Mouse (Mus musculus) neural tube, embryonic 12.5 days (tissue): ENCODE measurements around the gene Msantd2. TPM values are rescaled to one million over a fixed set of nuclear protein-coding genes. Genes with fewer than 3 reads are reported as not detected.
A peak's percentile ranks its signal among the peaks of the same experiment; 100 is the strongest.

Source experiments
- ATAC-seq: fragments of 200-750 bp; cut with Nextera tagmentation; 2 replicates; pipeline ENCODE4 v1.8.0; 2017; ENCODE audit warnings: low read depth, mild to moderate bottlenecking, moderate TSS enrichment, moderate library complexity; ENCODE audit not compliant: low FRiP score
- H3K27ac ChIP-seq: fragments of 300-500 bp; sonication (generic); 2 replicates; pipeline ENCODE4 v1.5.1; 2016
- H3K27me3 ChIP-seq: fragments of 300-500 bp; sonication (generic); replicated peaks from 2 replicates; pipeline ENCODE4 v1.6.1; 2016; ENCODE audit warnings: mild to moderate bottlenecking
- H3K36me3 ChIP-seq: fragments of 300-500 bp; sonication (generic); 2 replicates; pipeline ENCODE4 v1.6.1; 2016; ENCODE audit warnings: mild to moderate bottlenecking
- H3K4me1 ChIP-seq: fragments of 300-500 bp; sonication (generic); 2 replicates; pipeline ENCODE4 v1.6.1; 2016
- H3K4me2 ChIP-seq: fragments of 300-500 bp; sonication (generic); replicated peaks from 2 replicates; pipeline ENCODE4 v1.6.1; 2016; ENCODE audit warnings: mild to moderate bottlenecking
- H3K4me3 ChIP-seq: fragments of 300-500 bp; sonication (generic); 2 replicates; pipeline ENCODE4 v1.5.1; 2016
- H3K9ac ChIP-seq: fragments of 300-500 bp; sonication (generic); 2 replicates; pipeline ENCODE4 v1.6.1; 2016; ENCODE audit warnings: mild to moderate bottlenecking
- H3K9me3 ChIP-seq: fragments of 300-500 bp; sonication (generic); 2 replicates; pipeline ENCODE4 v1.6.1; 2016; ENCODE audit warnings: mild to moderate bottlenecking
- WGBS: fragments of 180-500 bp; shearing (Covaris S2); methylation state at CpG from one replicate; pipeline ENCODE4 v1.1.7; 2016; 5-methylcytosine and 5-hydroxymethylcytosine counted together
- polyA plus RNA-seq: library from polyadenylated mRNA; unstranded; fragments of >200 nt; fragmentation: Nextera tagmentation; extraction: Ambion mirVana; gene quantifications from 2 replicates; pipeline ENCODE4 v1.2.1, GENCODE M21; 2016

Msantd2 gene
- polyA plus RNA-seq = 49.2 and 49.4 TPM in 2 replicates

DNA sequence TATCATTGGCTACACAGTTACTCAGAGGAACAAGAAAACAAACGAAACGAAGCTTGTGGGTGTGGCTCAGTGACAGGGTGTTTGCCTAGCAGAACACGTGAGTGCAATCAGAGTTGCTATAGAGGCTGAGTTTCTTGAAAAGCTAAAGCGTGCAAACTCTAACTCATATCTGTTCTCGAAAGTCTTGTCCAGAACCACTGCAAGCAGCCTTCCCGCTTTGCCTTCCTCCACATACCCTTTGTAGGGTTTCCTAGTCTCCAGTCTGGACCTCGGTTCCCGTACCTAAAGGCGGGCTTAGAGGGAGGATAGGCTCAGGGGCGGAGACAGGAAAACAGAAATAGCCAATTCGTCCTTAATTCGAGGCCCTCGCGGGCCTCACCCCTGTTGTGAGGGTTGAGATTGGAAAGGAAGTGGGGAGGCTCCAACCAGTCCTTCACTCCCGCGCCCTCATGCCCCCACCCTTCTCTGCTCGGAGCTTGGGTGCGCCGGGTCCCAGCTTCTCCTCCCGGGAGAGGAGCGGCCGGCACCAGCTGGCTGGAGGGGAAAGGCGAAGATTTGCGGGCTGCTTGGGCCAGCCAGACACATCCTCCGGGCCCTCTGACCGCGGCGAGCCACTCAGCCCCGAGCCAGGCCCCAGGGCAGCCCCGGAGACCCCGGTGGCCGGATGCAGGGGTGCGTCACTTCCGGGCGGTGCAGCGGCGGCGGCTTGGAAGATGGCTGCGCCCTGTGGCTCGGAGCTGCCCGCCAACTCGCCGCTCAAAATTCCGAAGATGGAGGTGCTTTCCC lies at the start of gene Msantd2:
Msantd2 (plus strand) TSS at position 709 of the 786 bp plus-strand sequence.
- Histone ChIP-seq H3K4me1 (peaks cover 20% of the 10 kb centered on the region), H3K4me3 (peak within 1 kb of the TSS; percentile 99), H3K9me3 (no peaks in the 10 kb centered on the region), H3K9ac (peak within 1 kb of the TSS; percentile 89), H3K4me2 (peak within 1 kb of the TSS; percentile 73), H3K27me3 (no peaks in the 10 kb centered on the region), H3K36me3 (0 out of 2 replicates have a peak, but pooled peaks cover 5% of the 10 kb centered on the region), H3K27ac (peak within 1 kb of the TSS; percentile 94)
- WGBS = under 1% methylated on average over 41 of the region's 44 CpGs
- ATAC-seq = peak; percentile 98

DNA sequence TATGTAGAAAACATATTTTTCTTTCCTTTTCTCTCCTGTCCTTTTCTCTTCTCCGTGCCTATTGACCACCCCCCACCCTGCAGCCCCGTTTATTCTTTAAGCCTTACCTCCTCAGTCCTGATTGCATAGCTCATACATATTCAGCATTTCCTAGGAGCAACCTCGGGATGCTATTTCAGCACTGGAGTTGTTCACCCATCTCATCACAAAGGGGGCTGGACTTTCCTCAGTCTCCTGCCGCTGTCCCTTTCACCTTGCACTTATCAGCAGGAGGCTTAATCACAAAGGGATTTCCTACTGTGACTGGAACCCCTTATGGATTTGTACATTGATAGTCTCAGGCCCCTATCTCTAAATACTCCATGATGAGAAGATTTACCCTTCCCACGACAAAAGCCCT lies 36.7 kb upstream of the Msantd2 start:
- no peak overlapping the region for H3K9ac ChIP-seq
- H3K36me3 ChIP-seq = no peaks in the 10 kb centered on the region
- H3K4me1 ChIP-seq = peaks cover 44% of the 10 kb centered on the region
- H3K27me3 ChIP-seq = peaks cover 65% of the 10 kb centered on the region
- no peak overlapping the region for H3K4me3 ChIP-seq
- no peak overlapping the region; the same call in 1 of the 2 replicates for H3K4me2 ChIP-seq
- H3K27ac ChIP-seq = 0 out of 2 replicates have a peak overlapping the region, but pooled peaks have one; percentile 4
- H3K9me3 ChIP-seq = no peaks in the 10 kb centered on the region
- ATAC-seq = no peak
- under 1% methylated on average over 5 of the region's 5 CpGs for WGBS

DNA sequence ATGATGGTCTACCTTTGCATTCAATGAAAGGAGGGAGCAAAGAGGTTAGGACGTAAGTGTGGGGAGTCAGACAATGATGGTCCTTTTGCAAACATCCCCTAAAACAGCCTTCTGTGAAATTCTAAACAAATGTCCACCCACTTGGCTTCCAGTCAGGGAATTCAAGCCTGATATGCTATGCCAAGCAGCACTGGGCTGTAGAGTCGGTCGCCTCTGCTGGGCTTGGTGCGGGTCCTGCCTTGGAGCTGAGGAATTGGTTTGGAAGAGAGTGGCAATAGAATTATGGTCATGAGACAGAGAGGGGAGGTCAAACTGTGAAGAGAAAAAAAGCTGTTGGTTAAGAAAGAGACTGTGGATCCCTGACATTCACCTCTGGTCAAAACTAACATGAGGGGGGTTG lies 35.8 kb upstream of the Msantd2 start:
- WGBS = 28% methylated on average over 4 of the region's 4 CpGs
- no peak overlapping the region for H3K27ac ChIP-seq
- H3K27me3 ChIP-seq = peaks cover 68% of the 10 kb centered on the region

DNA sequence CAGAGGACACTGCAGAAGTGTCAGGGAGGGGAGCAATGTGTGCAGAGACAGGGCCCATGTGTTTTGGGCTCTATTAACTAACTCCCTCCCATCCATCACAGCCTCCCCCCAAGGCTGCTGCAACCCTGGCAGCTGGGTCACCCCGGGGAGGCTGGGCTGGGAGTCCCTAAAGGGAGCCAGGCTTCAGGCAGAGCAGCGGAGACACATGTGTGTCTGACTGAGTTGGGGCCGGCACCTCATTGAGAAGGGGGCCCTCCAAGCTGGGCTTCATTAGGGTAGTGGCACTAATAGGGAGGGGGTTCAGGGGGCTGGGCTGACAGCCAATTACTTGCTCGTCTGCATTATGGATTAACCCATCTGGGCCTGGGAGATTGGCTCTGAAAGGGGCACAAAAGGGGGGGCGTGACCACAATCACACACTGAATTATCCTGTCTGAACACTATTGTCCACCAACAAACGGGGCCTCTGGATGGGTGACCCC lies 35.1 kb upstream of the Msantd2 start:
- ATAC-seq = peak; percentile 78
- H3K4me1 ChIP-seq = peaks cover 46% of the 10 kb centered on the region
- peaks cover 71% of the 10 kb centered on the region for H3K27me3 ChIP-seq
- 0% methylated on average over 6 of the region's 6 CpGs for WGBS
- no peaks in the 10 kb centered on the region for H3K9me3 ChIP-seq
- no peak overlapping the region for H3K9ac ChIP-seq
- H3K4me3 ChIP-seq = no peak overlapping the region
- H3K36me3 ChIP-seq = no peaks in the 10 kb centered on the region
- no peak overlapping the region for H3K4me2 ChIP-seq
- H3K27ac ChIP-seq = no peak overlapping the region

More for the DNA sequence above, 35.8 kb upstream of the Msantd2 start:
- H3K4me2 ChIP-seq = no peak overlapping the region
- H3K4me1 ChIP-seq = peaks cover 46% of the 10 kb centered on the region
- H3K4me3 ChIP-seq = no peak overlapping the region
- no peak overlapping the region for H3K9ac ChIP-seq
- H3K9me3 ChIP-seq = no peaks in the 10 kb centered on the region
- ATAC-seq = no peak
- no peaks in the 10 kb centered on the region for H3K36me3 ChIP-seq

DNA sequence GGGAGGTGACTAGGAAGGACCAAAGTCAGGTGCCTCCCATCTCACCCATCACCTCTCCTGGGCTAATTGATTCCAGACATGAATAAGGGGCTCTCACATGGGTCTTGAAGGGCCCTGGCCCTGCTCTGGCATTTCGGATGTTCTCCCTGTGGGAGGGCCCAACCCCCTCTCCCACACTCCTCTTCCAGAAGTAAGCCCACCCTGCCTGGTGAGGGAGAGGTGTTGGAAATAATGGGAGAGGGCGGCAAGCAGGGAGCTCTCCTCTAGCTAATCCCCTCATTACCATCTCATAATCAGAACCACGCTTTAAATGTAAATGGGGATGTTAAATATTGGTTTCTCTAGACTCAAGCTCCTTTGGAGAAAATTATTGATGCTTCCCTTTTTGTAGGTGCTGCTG lies 34.1 kb upstream of the Msantd2 start:
- ATAC-seq = no peak
- H3K9me3 ChIP-seq = no peaks in the 10 kb centered on the region
- no peak overlapping the region for H3K9ac ChIP-seq
- no peaks in the 10 kb centered on the region for H3K36me3 ChIP-seq
- 0% methylated on average over 3 of the region's 3 CpGs for WGBS
- peaks cover 52% of the 10 kb centered on the region for H3K4me1 ChIP-seq
- H3K27me3 ChIP-seq = peaks cover 76% of the 10 kb centered on the region
- peak overlapping the region; percentile 24; the same call in 1 of the 2 replicates for H3K4me2 ChIP-seq
- H3K4me3 ChIP-seq = no peak overlapping the region
- H3K27ac ChIP-seq = no peak overlapping the region; the same call in 1 of the 2 replicates

DNA sequence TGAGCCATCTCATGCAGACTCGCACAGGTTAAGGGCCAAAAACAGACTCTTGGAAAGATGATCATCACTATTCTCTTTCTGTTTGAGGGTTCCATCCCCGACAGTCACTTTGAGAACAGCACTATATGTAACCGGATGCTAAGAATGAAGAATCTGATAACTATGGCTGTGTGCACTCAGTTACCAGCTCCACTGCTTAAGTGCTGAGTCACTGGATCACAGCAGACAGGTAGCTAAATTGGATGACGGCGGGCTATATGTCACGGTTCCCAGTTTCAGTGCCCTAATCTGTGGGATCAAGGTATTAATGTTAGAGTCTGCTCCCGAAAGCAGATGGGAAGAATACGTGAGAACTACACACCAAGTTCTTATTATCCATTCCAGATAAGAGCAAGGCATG lies 33.3 kb upstream of the Msantd2 start:
- no peaks in the 10 kb centered on the region for H3K36me3 ChIP-seq
- WGBS = 2% methylated on average over 8 of the region's 8 CpGs
- H3K9ac ChIP-seq = no peak overlapping the region
- no peak for ATAC-seq
- peak overlapping the region; percentile 46 for H3K4me2 ChIP-seq
- H3K4me1 ChIP-seq = peaks cover 58% of the 10 kb centered on the region
- 0 out of 2 replicates have a peak overlapping the region, but pooled peaks have one; percentile 2 for H3K4me3 ChIP-seq
- no peak overlapping the region for H3K27ac ChIP-seq
- H3K27me3 ChIP-seq = peaks cover 76% of the 10 kb centered on the region
- no peaks in the 10 kb centered on the region for H3K9me3 ChIP-seq

DNA sequence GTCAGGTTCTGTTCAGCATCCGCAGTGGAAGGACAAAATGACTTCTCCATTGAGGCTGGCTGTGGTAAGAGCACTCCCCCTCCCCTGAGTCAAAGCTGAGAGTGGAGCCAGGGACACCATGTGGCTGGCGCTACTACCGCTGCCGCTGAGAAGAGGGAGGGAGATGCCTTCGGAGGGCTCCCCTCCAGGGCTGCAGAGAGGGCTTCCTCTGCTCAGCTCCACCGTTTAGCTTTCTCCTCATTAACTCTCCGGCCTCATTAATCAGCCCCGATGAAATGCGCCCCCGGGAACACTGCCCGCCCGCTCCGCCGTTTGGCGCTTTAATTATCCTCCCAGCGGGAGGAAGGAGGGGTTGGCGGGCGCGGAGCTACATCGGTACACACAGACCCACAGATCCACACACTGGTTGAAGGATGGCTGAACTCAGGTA lies 32.6 kb upstream of the Msantd2 start:
- Histone ChIP-seq H3K4me3 (0 out of 2 replicates have a peak overlapping the region, but pooled peaks have one; percentile 2), H3K9me3 (no peaks in the 10 kb centered on the region), H3K4me2 (peak overlapping the region; percentile 46), H3K27ac (no peak overlapping the region), H3K36me3 (no peaks in the 10 kb centered on the region), H3K9ac (no peak overlapping the region), H3K4me1 (peaks cover 59% of the 10 kb centered on the region), H3K27me3 (peaks cover 80% of the 10 kb centered on the region)
- ATAC-seq = peak; percentile 49
- WGBS = 1% methylated on average over 20 of the region's 20 CpGs

DNA sequence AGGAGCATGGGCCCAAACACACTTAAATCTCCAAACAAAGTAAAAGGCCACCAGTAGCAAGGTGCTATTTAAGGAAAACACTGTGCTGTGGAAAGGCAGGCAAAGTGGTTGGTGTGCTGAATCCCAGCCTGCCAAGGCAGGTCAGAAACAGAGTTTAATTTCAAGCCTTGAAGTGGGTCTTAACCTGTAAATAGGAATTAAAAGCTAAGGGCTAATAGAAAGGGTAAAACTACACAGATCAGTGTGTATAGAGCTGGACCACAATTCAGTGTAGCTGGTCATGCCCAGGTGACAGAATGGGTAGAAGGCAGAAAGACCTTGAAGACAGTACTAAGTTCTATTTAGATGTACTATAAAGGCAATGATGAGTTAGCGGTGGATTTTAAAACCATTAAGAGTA lies 32.0 kb upstream of the Msantd2 start:
- Histone ChIP-seq H3K9me3 (no peaks in the 10 kb centered on the region), H3K36me3 (no peaks in the 10 kb centered on the region), H3K4me1 (peaks cover 57% of the 10 kb centered on the region), H3K4me2 (peak overlapping the region; percentile 46), H3K9ac (no peak overlapping the region), H3K27me3 (peaks cover 86% of the 10 kb centered on the region), H3K27ac (no peak overlapping the region), H3K4me3 (no peak overlapping the region)
- ATAC-seq = no peak
- 28% methylated on average over 1 of the region's 1 CpGs for WGBS

DNA sequence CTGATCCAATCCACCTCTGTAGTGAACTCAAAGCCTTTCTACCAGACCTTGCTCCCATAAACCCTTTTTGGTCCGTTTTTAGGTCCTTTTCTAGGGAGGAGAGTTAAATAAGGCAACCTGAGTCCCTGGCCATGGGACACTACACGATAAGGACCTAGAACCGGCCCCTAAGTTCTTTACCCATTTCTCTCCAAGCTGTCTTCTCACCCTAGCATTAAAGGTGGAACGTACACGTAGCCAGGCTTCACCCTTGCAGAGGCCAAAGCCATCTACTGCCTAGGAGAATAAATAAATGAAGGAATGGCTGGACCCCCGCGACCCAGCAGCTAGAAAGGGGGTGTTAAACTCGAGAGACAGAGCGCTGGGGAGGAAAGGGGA lies 29.5 kb upstream of the Msantd2 start:
- Histone ChIP-seq H3K27me3 (peaks cover 76% of the 10 kb centered on the region), H3K4me3 (peak overlapping the region; percentile 46), H3K4me1 (peaks cover 42% of the 10 kb centered on the region), H3K36me3 (no peaks in the 10 kb centered on the region), H3K9me3 (no peaks in the 10 kb centered on the region), H3K27ac (peak overlapping the region; percentile 79), H3K4me2 (peak overlapping the region; percentile 86), H3K9ac (peak overlapping the region; percentile 66)
- WGBS = 0% methylated on average over 9 of the region's 9 CpGs
- ATAC-seq = no peak

DNA sequence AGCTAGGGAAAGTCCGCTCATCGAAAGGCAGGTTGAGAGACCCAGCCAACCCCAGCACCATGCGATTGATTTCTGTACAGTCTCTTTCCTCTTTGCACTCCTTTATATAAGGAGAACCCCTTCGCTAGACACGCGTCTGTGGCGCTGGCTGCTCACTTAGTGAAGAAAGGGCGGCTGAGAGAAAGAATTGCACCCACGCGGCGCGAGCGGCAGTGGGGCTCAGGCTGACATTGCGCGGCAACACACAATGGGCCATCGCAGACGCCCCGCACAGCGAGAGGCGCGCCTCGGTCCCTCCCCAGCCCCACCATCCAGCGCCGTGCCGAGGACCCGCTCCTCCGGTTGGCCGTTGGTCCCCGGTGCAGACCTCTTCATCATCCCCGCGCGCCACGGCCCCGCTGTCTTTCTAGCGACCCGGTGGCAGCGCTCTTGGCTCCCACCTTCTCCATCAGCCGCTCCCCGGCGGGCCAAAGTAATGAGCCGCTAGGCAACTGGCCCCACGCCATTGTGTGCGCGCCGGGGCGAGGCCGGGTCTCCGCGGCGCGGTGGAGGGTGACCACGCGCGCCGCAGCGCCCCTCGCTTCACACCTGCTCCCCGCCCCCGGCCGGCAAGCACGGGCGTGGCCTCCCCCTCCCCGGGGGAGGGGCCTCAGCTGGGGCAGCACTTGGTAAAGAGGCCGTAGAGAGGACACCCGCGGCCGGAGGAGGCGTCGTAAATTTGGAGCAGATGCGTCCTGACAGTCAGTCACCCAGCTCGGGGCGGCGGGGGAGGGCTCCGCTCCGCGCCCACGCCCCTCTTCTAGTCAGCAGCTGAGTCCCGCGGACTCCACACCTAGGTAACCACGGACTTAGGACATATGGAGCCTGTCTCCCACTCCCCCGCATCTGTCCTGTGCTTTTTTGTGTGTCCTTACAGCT lies 28.8 kb upstream of the Msantd2 start:
- H3K9ac ChIP-seq = peak overlapping the region; percentile 66
- H3K36me3 ChIP-seq = no peaks in the 10 kb centered on the region
- ATAC-seq = peak; percentile 75
- peaks cover 70% of the 10 kb centered on the region for H3K27me3 ChIP-seq
- no peaks in the 10 kb centered on the region for H3K9me3 ChIP-seq
- H3K4me3 ChIP-seq = peak overlapping the region; percentile 46
- peak overlapping the region; percentile 86 for H3K4me2 ChIP-seq
- under 1% methylated on average over 81 of the region's 81 CpGs for WGBS
- H3K27ac ChIP-seq = peak overlapping the region; percentile 79
- peaks cover 36% of the 10 kb centered on the region for H3K4me1 ChIP-seq

DNA sequence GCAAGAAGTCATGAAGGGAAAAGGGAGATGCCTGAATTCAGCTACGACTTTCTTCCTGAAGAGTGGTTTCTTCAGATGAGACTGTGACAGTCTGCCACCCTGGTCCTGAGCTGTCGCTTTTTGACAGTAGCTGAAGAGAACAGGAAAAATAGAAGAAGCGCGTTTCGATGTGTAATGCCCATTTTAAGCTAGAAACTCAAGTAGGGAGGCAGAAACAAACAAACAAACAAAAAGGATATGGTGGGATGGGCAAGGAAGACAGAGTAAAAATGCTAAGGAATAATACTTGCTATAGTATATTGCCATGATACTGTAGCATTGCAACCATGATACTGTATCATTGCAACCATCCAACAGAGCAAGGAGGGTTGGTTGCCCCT lies 28.2 kb upstream of the Msantd2 start:
- Histone ChIP-seq H3K4me2 (peak overlapping the region; percentile 86), H3K36me3 (no peaks in the 10 kb centered on the region), H3K27ac (0 out of 2 replicates have a peak overlapping the region, but pooled peaks have one; percentile 79), H3K4me3 (peak overlapping the region; percentile 46), H3K4me1 (peaks cover 30% of the 10 kb centered on the region), H3K9ac (peak overlapping the region; percentile 66), H3K9me3 (no peaks in the 10 kb centered on the region), H3K27me3 (peaks cover 63% of the 10 kb centered on the region)
- 6% methylated on average over 5 of the region's 5 CpGs for WGBS
- ATAC-seq = no peak

DNA sequence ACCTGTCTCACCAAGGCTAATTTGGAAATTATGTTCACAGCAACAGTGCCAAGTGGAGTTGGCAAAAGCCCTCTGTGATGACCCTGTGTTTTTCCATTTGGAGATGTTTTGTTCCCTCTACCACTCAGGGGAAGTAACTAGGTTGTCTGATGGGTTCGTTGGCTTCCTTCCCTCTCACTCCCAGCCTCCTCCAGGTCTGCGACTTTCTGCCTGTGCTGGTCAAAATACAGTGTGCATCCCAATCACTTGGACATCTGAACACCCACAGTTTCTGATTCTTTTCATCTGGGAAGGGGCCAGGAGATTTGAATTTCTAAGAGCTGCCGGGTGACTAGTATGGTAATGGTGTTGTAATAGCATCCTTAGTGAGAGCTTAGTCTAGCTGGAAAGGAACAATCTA lies 27.5 kb upstream of the Msantd2 start:
- Histone ChIP-seq H3K9me3 (no peaks in the 10 kb centered on the region), H3K4me1 (peaks cover 23% of the 10 kb centered on the region), H3K36me3 (no peaks in the 10 kb centered on the region), H3K4me2 (no peak overlapping the region), H3K9ac (no peak overlapping the region), H3K27ac (no peak overlapping the region), H3K4me3 (no peak overlapping the region), H3K27me3 (peaks cover 60% of the 10 kb centered on the region)
- ATAC-seq = no peak
- 4% methylated on average over 3 of the region's 3 CpGs for WGBS
